Mouse (Mus musculus): ENCODE measurements around the gene Gm21761.
"Not testable (repeated sequence)": the region's sequence is repeated elsewhere in the genome, so short reads cannot be mapped to it uniquely, and the experiment has no call there.

Gm21761 gene

GRCm38 (mm10) chr13:119929172-119929571 is at the start of gene Gm21761:
Gm21761 (minus strand) TSS chr13:119929272.
- not testable (repeated sequence) for DNase-seq (ENCODE audit: low read depth)

DNA sequence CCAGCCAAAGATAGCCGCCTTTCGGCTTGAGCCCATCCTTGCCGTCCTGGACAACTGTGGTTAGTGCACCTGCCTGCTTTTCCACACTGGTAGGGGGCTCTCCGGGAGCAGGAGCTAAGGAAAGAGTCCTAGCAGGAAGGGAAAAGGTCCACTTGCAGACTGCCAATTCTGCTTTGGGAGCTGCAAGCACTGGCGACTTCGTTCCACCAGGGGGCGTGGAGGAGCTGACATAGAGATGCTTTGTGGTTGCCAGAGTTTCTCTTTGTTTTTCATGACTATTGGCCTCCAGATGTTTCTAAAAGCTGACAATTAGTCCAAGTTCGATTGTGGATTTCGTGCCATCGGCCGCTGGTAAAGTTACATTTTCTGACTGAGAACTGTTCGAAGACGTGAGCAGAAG is 40.1 kb upstream of the Gm21761 start:
- DNase-seq (ENCODE audit: low read depth) = not testable (repeated sequence)

GRCm38 (mm10) chr13:119968193-119968592 is 39.1 kb upstream of the Gm21761 start:
- DNase-seq (ENCODE audit: low read depth) = not testable (repeated sequence)

DNA sequence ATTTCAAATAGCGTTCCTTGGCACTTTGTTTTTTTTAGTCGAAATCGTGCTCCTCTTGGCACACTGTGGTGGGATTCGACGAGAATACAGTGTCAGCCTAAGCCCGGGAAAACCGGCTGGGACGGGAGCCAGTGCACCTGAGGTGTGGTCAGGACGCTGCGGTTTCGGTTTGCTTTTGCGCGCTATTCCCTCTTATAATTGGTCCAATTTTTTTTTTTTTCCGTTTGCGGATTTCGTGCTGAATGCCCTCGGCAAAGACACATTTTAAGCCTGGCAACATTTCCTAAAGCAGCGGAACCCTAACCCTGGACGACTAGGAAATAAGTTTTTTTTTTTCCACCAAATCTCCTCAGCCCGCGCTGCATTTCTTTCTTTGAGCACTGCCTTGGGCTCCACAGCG is 36.9 kb upstream of the Gm21761 start:
- DNase-seq (ENCODE audit: low read depth) = not testable (repeated sequence)

GRCm38 (mm10) chr13:119965302-119965952 is 36.4 kb upstream of the Gm21761 start:
- not testable (repeated sequence) for DNase-seq (ENCODE audit: low read depth)

GRCm38 (mm10) chr13:119962856-119963255 is 33.8 kb upstream of the Gm21761 start:
- not testable (repeated sequence) for DNase-seq (ENCODE audit: low read depth)

- DNase-seq (ENCODE audit: low read depth) = not testable (repeated sequence)
Observed at GRCm38 (mm10) chr13:119955567-119955966, 26.5 kb upstream of the Gm21761 start.

DNA sequence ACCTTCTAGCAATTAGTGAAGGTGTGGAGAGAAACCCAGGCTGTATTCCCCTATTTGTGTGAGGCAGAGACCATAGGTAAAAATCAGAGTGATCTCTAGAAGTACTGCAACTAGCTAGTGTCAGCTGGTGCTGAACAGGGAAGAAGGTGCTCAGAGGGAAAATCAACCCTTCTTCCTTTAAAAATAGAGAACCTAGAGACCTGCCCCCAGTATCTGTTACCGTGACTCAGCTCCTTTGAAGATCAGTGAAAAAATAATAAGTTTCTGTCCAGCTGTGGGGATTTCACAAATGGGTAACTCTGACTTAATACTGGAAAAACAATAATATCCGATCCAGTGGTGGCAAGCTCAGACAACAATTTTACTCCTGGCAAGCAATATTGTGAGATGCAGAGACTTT is 26.0 kb upstream of the Gm21761 start:
- not testable (repeated sequence) for DNase-seq (ENCODE audit: low read depth)

DNA sequence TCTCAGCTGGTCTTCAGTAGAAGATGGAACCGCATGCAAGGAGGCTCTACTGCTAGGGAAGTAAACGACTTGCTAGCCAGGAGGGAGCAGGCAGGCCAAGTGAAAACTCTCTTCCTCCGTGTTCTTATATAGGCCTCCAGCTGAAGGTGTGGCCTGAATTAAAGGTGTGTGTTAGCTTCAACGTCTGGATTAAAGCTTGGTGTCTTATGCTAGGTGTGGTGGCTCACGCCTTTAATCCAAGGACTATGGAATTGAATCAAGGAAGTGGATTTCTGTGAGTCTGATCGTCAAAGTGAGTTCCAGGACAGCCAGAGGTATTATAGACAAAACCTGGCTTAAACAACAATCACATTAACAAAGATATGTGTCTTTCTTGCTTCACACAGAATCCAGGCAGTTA is 21.6 kb upstream of the Gm21761 start, which contains the start of gene B020031M17Rik:
Gene B020031M17Rik (minus strand): TSS at position 101 of the 400 bp plus-strand sequence.
- DNase-seq (ENCODE audit: low read depth) = not testable (repeated sequence)

DNA sequence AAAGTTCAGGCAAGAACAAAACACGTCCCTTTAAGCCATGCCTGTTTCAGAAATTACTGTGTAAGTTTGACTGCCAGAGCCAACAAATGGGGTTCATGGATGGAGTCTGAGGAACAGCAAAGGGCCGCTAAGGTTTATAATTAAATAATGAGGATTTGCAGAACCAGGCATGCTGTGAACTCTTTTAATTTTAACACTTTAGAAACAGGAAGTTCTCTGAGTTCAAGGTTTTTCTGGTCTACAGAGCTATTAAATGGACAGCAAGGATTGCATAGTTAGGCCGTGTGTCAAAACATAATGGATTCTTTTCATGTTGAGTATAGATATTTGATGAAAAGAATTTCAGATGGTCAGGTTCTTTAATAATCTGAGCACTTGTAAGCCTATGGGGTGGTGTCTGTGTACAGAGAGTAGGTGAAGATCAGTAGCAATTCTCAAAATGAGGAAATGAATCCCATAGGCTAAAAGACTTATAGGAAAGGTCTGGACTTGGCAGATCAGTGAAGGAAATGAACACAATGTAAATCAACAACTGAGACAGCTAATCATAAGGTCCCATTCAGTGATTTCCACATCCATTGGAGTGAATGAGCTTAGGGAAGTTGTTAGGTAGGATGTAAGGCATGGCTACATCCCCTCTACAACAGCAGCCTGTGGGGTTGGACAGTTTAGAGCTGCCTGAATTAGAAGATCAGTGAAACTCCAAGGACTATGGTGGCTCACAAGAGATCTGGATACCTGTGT is 4.3 kb downstream of the Gm21761 start:
- DNase-seq (ENCODE audit: low read depth) = not testable (repeated sequence)

DNA sequence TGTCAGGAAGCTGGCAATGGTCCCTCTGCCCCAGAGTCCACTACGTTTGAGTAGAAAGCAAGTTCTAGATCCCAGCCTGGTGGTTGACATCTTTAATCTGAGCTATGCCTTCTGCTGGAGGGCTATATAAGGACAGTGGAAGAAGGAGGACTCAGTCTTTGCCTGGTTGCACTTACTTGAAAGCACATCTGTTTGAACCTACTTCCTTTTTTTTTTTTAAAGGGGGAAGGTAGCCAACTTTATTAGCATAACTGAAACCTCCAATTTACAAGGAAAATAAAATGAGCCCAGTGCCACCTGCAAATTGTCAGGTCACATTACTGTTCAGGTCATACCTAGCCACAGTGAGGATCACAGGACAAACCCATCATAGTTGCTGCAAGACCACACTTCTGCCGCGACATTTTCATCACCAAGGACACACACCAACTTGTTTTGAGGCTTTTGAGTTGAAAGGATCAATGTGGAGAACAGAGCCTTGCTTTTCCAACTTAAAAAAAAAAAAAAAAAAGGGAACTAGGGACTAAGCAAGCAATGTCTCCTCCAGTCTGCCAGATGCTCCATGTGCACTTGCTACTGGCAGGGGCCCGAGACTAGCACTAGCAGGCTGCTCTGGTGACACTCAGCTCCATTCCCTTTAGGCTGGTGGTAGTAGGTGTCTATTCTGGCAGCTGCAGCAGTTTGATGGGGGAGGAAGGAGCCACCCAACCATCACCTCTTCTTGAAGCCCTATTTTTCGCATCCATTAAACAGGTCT is 11.9 kb downstream of the Gm21761 start:
- not testable (repeated sequence) for DNase-seq (ENCODE audit: low read depth)

DNA sequence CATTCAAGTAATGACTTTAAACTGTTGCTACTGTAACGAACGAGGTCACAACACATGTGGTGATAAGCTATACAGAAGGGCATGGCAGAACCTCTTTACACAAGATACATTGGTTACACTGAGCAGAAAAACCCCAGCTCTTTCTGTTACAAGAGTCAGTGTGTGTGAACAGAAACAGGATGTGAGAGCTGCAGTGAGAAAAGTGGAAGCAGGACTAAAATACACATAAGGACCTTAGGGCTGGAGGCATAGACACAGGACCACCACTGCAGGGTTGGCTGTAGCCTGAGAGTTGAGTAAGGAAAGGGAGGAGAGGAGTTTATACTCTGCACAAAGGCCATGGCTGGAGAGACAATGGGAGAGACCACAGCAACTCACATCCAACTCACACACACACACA is 12.6 kb downstream of the Gm21761 start:
- not testable (repeated sequence) for DNase-seq (ENCODE audit: low read depth)

- not testable (repeated sequence) for DNase-seq (ENCODE audit: low read depth)
Observed at GRCm38 (mm10) chr13:119898549-119898948, 30.5 kb downstream of the Gm21761 start.

DNA sequence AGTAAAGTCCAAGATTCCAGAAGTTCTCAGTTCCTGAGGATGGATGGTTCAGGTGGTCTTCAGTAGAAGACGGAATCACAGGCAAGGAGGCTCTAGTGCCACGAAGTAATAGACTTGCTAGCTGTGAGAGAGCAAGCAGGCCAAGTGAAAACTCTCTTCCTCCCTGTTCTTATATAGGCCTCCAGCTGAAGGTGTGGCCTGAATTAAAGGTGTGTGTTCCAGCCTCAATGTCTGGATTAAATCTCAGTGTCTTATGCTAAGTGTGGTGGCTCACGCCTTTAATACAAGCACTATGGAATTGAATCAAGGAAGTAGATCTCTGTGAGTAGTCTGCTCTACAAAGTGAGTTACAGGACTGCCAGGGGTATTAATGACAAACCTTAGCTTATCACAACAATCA is 34.4 kb downstream of the Gm21761 start, which contains the start of gene Tcstv1:
Gene Tcstv1 (minus strand): TSS at position 101 of the 400 bp plus-strand sequence.
- DNase-seq (ENCODE audit: low read depth) = not testable (repeated sequence)

- DNase-seq (ENCODE audit: low read depth) = not testable (repeated sequence)
Observed at GRCm38 (mm10) chr13:119886896-119887295, 42.2 kb downstream of the Gm21761 start.

GRCm38 (mm10) chr13:119864395-119864999 is 64.6 kb downstream of the Gm21761 start:
- not testable (repeated sequence) for DNase-seq (ENCODE audit: low read depth)

- DNase-seq (ENCODE audit: low read depth) = not testable (repeated sequence)
Observed at GRCm38 (mm10) chr13:119862399-119862798, 66.7 kb downstream of the Gm21761 start.

Data from c-Kit-positive CD71-negative TER-119-negative erythroid progenitor cells, embryonic 14.5 days (primary cell).